Mouse (Mus musculus): Measurements from ENCODE around the gene Crybg3.

- TF ChIP-seq CTCF (IDR thresholded peaks at IDR 0.05; ENCODE audit: low read depth, low read length): no peak
- TF ChIP-seq POLR2A (IDR thresholded peaks at IDR 0.05; ENCODE audit: borderline replicate concordance, low read depth, low read length): no peak
Observed at GRCm38 (mm10) chr16:59471637-59472278, 129.0 kb downstream of the Crybg3 start, which contains the start of gene Riox2.
